Mouse (Mus musculus) kidney, adult 8-10 months (tissue): Measurements from ENCODE around the gene Lrcol1.

Experiments used
- DNase-seq, 2 experiments: peaks; one replicate each; pipeline ENCODE4 v3.0.0; 2022

Lrcol1 gene

DNA sequence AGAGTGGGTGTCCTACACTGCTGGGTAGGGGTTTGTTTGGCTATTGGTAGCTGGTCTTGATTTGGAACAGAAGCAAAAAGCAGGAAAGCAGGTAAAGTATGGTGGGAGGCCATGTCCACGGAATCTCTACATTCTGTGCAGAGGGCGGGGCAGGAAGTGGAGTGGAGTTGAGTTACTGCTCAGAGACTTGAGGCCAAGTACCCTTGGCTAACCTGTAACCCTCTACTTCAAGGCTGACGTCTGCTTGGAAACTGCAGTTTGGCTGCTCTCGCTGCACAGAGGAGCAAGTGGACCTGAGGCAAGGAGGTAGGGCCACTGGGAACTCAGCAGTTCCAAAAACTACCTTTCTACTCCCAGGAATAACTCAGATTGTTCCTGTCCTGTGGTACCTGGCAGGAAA, at the start of gene Lrcol1:
Gene Lrcol1 (plus strand): TSS at position 207 of the 400 bp plus-strand sequence.
- DNase-seq, result no peak

DNA sequence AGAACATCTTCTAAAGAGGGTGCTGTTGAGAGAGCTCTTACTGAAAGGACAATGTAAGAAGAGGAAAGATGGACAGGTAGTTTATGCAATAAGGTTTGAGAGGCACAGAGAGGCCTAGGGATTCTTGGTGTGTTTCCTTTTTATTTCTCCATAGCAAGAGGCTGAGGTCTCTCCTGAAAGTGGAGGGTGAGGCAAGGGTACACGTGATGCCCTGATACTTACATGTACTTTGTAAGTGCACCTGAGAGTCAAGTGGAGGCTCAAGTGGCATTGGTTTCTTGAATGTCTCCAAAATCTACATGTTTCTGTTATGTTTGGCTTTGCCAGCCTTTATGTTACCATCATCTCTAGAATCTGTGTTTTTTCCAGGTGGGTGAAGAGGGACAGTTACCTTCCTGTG, 47.9 kb upstream of the Lrcol1 start:
- no peak for DNase-seq

- DNase-seq, result no peak
These were observed 43.9 kb upstream of the Lrcol1 start for GRCm38 (mm10) chr5:110300591-110300990.

GRCm38 (mm10) chr5:110308861-110309260, 35.7 kb upstream of the Lrcol1 start:
- DNase-seq, result no peak

GRCm38 (mm10) chr5:110313127-110313526, 31.4 kb upstream of the Lrcol1 start:
- no peak for DNase-seq

DNA sequence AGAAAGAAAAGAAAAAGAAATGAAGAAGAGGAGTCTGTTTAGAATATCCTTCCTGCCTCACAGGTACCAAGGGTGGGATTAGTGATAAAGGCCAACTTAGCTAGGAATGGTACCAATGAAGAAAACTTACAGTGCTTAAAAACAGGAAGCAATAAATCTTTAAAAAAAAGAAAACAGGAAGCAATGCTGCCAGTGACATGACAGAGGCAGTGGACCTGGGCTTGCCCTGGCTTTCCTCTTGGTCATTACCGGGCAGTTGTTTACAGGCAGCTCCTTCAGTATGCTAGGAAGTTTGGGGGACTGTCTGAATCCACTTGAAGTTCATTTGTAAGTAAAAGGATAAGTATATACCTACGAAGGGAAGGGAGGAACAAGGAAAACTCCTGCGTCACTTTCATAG, 14.0 kb upstream of the Lrcol1 start:
- peak; percentile 16 to 38 for DNase-seq

GRCm38 (mm10) chr5:110338792-110339191, 5.7 kb upstream of the Lrcol1 start:
- DNase-seq, result no peak

DNA sequence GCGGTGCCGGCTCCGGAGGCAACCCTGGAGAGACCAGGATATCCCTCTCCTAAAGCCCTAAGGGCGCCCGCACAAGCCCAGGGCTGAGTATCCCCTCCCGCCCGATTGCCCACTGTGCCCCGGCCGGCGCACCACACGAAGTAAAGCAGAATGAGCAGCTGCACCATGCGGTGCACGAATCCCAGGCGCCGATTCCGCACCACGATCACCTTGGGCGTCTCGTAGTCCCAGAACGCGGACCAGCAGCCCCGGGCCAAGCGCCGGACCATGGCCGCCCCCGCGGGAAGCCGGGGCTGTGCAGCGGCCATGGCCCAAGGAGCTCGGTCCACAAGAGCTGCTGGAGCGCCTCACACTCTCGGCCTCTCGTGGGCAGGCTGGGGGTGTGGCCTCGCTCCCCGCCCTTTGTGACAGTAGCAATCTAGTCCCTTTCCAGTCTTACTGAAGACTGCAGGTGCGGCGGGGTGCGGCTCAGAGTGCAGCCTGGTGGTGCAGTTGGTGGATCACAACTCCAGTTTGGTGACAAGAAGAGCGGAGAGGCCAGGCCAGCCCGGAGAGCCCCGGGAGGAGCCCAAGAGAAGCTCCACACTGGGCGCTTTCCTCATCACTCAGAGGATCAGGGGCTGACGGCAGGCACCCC, 1.8 kb upstream of the Lrcol1 start, which contains the start of gene P2rx2:
Gene P2rx2 (minus strand): TSS at position 565 of the 637 bp plus-strand sequence.
- peak; percentile 42 to 55 for DNase-seq

GRCm38 (mm10) chr5:110345553-110345952, 1.0 kb downstream of the Lrcol1 start:
- no peak for DNase-seq

- DNase-seq, result no peak
These were observed 2.5 kb downstream of the Lrcol1 start for GRCm38 (mm10) chr5:110347006-110347405.

- DNase-seq, result peak; percentile 31 to 61
These were observed 10.2 kb downstream of the Lrcol1 start for GRCm38 (mm10) chr5:110354716-110355115.

DNA sequence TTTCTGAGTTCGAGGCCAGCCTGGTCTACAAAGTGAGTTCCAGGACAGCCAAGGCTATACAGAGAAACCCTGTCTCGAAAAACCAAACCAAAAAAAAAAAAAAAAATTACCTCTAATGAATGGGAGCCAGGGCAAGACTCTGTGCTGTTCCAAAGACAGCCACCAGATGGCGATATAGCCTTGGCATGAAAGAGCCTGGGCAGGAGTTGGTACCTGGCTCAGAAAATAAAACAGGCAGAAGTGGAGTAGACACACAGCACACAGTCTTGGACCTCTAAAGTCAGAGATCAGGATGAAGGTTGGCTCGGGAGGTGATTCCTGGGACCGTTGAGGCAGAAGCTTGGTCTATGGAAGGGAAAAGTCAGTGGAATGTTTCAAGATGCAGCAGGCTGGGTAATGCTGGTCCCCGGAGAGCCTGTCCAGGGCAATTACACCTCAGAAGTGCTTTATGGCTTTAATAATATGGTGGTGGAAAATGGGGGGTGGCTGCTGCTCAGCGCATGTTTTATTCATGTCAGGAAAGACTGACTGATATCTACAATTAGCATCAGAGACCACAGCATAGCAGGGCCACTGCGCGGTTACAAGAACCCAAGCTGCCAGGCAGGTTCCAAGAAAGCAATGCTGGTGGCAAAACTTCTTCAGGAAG, 13.1 kb downstream of the Lrcol1 start:
- peak; percentile 61 to 89 for DNase-seq

- no peak for DNase-seq
These were observed 16.9 kb downstream of the Lrcol1 start for GRCm38 (mm10) chr5:110361465-110361864.

GRCm38 (mm10) chr5:110362813-110363178, 18.3 kb downstream of the Lrcol1 start:
- DNase-seq, result no peak

- peak; percentile 41 to 49 for DNase-seq
These were observed 18.8 kb downstream of the Lrcol1 start for GRCm38 (mm10) chr5:110363179-110363821.

DNA sequence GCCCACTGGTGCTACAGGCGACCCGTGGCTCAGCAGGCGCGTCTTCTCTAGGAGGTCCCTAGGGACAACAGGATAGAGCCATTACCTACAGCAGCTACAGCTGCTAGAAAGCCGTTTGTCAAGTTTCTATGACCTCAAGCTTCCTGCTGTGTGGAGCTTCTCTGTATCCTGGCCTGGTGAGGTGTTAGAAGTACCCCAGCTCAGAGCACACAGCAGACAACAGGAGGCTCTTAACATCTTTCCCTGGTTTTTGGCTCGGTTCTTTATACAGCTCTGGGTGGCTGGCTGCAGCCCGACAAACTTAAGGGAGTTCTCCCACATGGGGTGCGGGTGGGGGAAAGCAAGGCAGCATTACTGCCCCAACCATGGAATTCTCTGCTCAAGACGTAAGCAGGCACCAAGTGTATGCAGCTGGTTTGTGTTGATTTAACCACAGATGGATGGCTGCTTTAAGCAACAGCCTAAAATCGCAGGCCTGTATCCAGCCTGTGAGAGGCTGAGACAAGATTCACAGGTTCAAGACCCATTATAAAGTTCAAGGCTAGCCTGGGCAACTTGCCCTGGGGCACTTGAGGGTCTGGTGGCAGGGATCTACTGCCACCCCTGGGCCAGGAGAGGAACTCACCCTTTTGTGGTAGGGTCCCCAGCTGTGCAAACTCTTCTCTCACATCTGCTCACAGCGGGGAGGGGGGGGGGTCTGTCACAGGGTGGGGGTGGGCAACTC, 19.5 kb downstream of the Lrcol1 start:
- no peak for DNase-seq

DNA sequence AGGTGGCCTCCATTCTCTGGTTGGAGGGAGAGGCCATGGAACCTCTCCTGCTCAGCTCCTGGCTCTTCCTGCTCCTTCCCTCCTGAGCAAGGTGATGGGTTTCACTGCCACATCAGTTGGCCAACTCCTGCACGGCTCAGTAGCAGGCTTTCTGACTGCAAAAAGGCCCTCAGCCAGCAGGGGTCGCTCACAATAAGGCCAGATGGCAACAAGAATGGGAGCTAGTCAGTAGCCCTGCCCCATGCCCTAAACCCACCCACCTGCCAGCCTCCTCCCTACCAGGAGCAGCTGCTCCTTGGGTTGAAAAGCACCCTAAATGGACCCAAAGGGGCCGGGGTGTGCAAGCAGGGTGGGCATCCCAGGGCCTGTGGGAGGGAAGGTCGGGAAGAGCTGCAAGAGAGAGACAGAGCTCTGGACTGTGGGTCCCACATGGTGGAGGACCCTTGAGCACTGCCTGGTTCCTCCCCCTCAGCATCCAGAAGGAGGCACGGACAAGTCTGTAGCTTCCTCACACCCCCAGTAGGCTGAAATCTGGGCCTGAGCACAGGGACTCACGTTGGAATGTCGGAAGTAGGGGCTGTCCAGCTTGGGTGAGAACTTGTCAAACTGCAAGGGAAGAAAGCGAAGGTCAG, 32.4 kb downstream of the Lrcol1 start:
- peak; percentile 47 to 81 for DNase-seq

DNA sequence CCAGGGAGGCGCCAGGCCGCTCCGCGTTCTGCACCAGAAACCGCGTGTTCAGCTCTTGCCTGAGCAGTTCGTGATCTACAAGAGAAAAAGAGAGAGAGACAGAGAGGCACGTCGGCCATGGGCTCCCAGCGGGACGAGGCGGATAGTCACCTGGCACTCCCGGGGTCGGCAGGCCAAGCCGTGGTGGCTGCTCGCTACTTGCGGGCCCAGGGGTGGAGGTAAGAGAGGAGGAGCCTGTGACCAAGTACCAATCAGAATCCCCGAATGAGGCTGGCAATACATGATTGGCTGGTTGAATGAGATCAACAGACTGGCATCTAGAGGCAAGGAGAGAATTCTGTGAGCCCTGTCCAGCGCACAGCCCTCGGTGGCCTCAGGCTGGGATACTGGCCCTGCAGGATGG, 33.7 kb downstream of the Lrcol1 start:
- no peak for DNase-seq

DNA sequence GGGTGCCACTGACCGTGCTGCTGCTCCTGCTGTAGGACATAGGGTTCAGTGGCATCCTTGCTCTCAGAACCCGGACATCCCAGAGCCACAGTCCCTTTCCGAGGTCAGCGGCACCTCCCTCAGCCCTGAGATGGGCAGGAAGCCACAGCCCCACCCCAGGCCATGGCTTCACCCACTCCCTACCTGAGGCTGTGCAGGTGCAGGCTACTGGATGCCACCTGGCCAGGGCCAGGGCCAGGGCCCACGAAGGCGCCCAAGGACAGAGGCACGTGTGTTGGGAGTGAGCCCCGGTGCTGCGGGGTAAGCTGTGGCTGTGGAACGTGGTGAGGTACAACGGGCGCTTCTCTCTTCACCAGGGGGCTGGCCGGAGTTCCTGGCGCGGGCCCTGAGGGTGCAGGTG, 34.6 kb downstream of the Lrcol1 start:
- no peak for DNase-seq

DNA sequence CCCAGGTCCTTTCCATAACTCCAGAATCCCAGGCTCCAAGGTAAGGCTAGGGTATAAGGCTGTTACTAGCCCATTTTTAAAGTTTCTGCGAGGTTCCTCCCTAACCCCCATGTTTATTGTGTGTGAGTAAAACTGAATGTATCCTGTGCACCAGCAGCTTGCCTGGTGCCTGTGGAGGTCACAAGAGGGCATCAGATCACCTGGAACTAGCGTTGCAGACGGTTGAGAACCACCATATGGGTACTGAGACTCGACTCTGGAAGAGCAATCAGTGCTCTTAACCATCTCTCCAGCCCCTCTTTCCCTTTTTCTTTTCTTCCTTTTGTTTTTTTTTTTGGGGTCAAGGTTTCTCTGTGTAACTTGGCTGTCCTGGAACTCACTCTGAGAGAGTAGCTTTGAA, 35.3 kb downstream of the Lrcol1 start:
- DNase-seq, result no peak

- no peak for DNase-seq
These were observed 40.0 kb downstream of the Lrcol1 start for GRCm38 (mm10) chr5:110384491-110384890.

DNA sequence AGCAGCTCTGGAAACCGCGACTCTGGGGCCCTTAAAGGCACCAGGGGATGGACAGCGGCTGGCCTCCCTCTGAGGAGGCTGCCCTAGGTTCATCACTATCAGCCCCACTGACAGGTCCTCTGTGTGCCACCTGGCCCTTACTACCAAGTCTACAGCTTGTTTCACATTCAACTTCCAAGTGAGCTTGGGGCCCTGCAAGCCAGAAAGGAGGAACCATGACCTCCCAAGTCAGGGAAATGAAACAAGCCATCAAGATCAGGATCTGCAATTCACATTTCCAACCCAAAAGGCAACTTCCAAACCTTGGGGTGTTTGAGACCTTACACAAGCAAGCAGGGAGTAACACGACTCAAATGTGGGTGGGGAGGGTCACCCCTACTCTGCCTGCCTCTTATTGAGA, 40.7 kb downstream of the Lrcol1 start:
- no peak for DNase-seq
